Mouse (Mus musculus) adrenal gland, postnatal 10 days (tissue): Measurements from ENCODE around the gene Myadm. TPM values are rescaled to one million over a fixed set of nuclear protein-coding genes. Genes with fewer than 3 reads are reported as not detected.
"Not testable (repeated sequence)": the region's sequence is repeated elsewhere in the genome, so short reads cannot be mapped to it uniquely, and the experiment has no call there.

Experiments used
- DNase-seq: peaks from one replicate; pipeline ENCODE4 v3.0.0; 2021; ENCODE audit warnings: mixed read lengths
- total RNA-seq, 2 experiments: library from RNA; stranded (reverse); gene quantifications; 2 replicates each; pipeline ENCODE4 v1.2.3; 2021

Gene Myadm
- total RNA-seq, 2 experiments from 2014 or later: 110 to 126 TPM

GRCm38 (mm10) chr7:3290257-3291033, 1.6 kb downstream of the Myadm start:
- DNase-seq: peak; percentile 98

- no peak for DNase-seq
Observed at GRCm38 (mm10) chr7:3291197-3291596, 2.3 kb downstream of the Myadm start.

GRCm38 (mm10) chr7:3291764-3292163, 2.9 kb downstream of the Myadm start:
- no peak for DNase-seq

- not testable (repeated sequence) for DNase-seq
Observed at GRCm38 (mm10) chr7:3292271-3292670, 3.4 kb downstream of the Myadm start.

- DNase-seq: peak; percentile 92
Observed at GRCm38 (mm10) chr7:3292791-3293190, 3.9 kb downstream of the Myadm start.

- no peak for DNase-seq
Observed at GRCm38 (mm10) chr7:3294794-3295193, 5.9 kb downstream of the Myadm start.

GRCm38 (mm10) chr7:3295321-3296110, 6.6 kb downstream of the Myadm start:
- no peak for DNase-seq

- no peak for DNase-seq
Observed at GRCm38 (mm10) chr7:3296711-3297110, 7.8 kb downstream of the Myadm start.

GRCm38 (mm10) chr7:3299941-3300617, 11.2 kb downstream of the Myadm start:
- DNase-seq: peak; percentile 51

GRCm38 (mm10) chr7:3300891-3301627, 12.2 kb downstream of the Myadm start:
- no peak for DNase-seq

GRCm38 (mm10) chr7:3301628-3302555, 13.0 kb downstream of the Myadm start:
- DNase-seq: peak; percentile 61

- no peak for DNase-seq
Observed at GRCm38 (mm10) chr7:3302556-3303275, 13.8 kb downstream of the Myadm start.

GRCm38 (mm10) chr7:3303276-3303781, 14.4 kb downstream of the Myadm start:
- DNase-seq: peak; percentile 53

GRCm38 (mm10) chr7:3303789-3304188, 14.9 kb downstream of the Myadm start:
- DNase-seq: no peak

- DNase-seq: no peak
Observed at GRCm38 (mm10) chr7:3304298-3304697, 15.4 kb downstream of the Myadm start.

GRCm38 (mm10) chr7:3306400-3306799, 17.5 kb downstream of the Myadm start:
- DNase-seq: no peak

GRCm38 (mm10) chr7:3308646-3309045, 19.8 kb downstream of the Myadm start:
- no peak for DNase-seq

GRCm38 (mm10) chr7:3310233-3310632, 21.4 kb downstream of the Myadm start:
- DNase-seq: no peak

GRCm38 (mm10) chr7:3313571-3313970, 24.7 kb downstream of the Myadm start:
- no peak for DNase-seq

GRCm38 (mm10) chr7:3314121-3314520, 25.2 kb downstream of the Myadm start:
- no peak for DNase-seq
